Mouse (Mus musculus) ovary, postnatal 10 days (tissue): ENCODE measurements around the gene Pnkp.

Source experiments
- DNase-seq: peaks from one replicate; pipeline ENCODE4 v3.0.0; 2022; ENCODE audit warnings: low spot score

Gene Pnkp

DNA sequence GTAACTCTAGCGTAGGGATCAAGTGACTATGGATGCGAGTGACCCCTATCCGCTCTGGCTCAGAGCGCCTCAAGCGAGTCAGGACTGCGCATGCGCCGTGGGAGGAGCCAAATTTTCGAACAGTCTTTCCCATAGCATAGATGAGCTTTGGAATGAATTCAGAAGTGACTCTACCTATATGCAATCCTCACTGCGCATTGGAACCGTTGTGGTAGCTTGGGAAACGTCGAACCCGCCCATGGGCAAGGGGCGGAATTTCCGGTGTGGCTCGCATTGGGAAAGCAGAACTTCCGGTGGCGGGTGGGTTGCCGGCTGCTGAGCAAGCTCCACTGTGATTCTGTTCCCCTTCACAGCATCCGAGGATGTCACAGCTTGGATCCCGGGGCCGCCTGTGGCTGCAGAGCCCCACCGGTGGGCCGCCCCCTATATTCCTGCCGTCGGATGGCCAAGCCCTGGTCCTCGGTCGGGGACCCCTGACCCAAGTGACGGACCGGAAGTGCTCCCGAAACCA is at the start of gene Pnkp:
TSS of gene Pnkp (plus strand) at position 98 of the 511 bp plus-strand sequence.
- DNase-seq, result peak; percentile 75

DNA sequence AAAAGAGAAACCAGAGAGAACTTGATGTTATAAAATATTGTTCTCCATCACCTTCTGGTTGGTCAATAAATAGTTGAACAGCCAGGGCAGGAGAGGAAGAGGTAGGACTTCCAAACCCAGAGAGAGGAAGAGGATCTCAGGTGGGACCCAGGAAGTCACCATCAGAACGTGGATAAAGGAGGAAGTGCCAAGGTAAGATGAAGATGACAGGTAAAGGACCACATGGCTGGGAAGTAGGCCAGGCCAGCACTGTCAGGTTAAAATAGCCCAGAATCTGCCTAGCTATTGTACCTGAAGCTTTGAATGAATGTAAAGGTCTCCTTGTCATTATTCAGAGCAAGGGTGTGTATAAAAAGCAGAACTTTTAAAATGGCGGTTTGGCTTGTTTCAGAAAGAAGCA is 48.0 kb upstream of the Pnkp start:
- DNase-seq, result no peak

- no peak for DNase-seq
Observed at GRCm38 (mm10) chr7:44809466-44809865, 47.5 kb upstream of the Pnkp start.

- no peak for DNase-seq
Observed at GRCm38 (mm10) chr7:44810365-44810764, 46.6 kb upstream of the Pnkp start.

DNA sequence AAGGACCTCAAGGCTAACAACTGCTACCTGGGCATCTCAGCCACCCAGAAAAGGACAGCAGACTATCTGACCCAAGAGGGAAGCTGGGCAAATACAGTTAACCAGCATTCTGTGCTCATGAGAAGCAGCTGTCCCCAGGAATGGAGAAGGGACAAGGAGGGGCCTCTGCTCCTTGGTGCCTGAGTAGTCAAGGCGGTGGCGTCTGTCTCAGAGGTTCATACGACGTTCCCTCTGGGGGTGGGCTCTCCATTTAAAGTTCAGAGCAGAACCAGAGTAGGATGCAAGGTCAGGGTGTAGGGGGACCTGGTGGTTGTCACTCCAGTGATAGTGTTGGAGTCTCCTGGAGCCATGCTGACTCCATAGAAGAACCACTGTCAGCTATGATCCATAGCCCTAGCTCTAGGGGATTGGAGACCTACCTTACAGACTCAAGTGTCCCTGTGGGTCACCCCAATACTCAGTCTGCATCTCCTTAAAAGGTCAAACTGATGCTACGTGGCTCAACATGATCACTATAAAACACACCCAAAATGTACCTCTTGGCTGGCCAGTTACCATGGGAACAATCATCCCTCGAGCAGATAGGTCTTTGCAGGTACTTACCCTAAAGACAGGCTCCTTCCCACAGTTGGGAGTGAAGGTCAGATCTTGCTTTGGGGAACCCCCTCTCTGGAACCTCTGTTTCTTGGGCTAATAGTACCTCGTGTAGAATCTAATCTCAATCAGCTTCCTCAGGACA is 46.0 kb upstream of the Pnkp start:
- DNase-seq, result no peak

DNA sequence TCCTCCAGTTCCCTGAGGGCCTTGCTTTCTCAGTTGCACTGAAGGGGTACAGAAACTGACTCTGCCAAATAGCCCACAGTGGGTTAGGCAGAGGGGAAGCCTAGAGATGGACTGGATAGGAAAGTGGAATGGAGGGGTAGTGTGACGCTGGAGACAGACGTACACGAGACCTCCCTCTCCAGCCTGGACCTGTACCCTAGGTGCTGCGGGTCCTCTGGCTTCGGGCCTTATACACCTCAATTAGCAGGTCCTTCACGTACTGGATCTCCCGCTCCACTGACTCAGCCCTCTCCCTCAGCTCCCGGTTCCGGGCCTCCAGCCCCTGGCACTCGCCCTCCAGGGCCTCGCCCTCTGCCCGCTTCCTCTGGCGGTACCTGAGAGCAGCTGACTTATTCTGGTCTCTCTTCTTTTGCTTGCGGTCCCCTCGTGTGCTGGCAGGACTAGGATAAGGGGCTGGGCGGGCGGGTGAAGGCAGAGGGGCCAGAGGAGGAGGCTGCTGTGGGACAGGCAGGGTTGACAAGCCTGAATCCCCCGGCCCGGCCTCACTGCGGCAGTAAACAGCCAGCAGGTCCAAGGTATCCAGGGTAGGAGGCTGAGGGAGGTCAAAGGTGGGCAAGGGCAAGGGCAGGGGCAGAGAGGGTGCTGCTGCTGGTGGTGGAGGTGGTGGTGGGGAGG is 44.2 kb upstream of the Pnkp start:
- DNase-seq, result no peak

- no peak for DNase-seq
Observed at GRCm38 (mm10) chr7:44813985-44814384, 43.0 kb upstream of the Pnkp start.

GRCm38 (mm10) chr7:44814423-44814822 is 42.5 kb upstream of the Pnkp start:
- no peak for DNase-seq

DNA sequence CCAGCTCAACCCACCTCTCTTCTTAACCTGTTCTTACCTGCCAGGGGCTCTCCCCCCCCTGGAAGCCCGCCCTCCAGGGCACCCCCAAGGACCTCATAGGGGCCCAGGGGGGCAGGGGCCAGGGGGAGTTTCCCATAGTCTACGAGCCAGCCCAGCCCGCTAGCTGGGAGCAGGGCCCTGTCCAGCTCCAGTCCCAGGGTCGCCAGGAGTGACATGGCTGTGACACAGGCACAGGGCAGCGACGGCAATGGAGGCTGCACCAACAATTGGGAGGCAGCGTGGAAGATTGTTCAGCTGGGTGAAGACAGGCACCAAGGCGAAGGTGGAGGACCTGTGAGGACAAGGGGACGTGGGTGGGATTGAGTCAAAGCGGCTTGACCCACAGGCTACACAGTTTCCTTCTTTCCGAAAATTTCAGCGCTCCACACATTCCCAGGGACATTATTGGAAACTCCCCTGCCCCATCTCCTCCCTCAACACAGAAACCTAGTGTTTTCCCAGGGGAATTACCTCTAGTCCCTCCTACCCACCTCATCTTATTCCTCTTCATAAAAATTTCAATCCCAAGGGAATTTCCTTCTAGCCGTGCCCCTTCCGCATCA is 41.9 kb upstream of the Pnkp start:
- no peak for DNase-seq

- DNase-seq, result peak; percentile 98
Observed at GRCm38 (mm10) chr7:44815721-44816469, 41.0 kb upstream of the Pnkp start, which contains the start of the genes Nup62 and Il4i1. Gene Nup62, plus strand, starts transcription at chr7:44816088. Gene Il4i1, plus strand, starts transcription at chr7:44816387.

- DNase-seq, result peak; percentile 69
Observed at GRCm38 (mm10) chr7:44816470-44817021, 40.4 kb upstream of the Pnkp start, which contains the start of gene Atf5. Gene Atf5, minus strand, starts transcription at chr7:44816658.

DNA sequence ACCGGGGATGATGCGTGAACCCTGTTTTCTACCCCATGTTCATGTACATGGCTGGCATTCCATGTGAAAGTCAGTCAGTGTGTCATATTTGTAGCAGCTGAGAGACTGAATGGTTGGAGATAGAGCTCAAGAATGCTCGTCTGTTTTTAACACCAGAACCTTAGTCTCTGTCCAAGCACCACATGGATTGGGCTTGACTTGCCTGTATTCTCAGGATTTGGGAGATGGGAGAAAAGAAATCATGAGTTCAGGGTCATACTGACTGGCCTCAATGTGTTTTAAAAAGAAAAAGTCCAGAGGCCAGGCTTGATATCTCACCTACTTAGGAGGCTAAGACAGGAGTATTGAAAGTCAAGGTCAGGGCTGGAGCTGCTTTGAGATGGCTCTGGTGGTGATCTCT is 39.5 kb upstream of the Pnkp start:
- no peak for DNase-seq

DNA sequence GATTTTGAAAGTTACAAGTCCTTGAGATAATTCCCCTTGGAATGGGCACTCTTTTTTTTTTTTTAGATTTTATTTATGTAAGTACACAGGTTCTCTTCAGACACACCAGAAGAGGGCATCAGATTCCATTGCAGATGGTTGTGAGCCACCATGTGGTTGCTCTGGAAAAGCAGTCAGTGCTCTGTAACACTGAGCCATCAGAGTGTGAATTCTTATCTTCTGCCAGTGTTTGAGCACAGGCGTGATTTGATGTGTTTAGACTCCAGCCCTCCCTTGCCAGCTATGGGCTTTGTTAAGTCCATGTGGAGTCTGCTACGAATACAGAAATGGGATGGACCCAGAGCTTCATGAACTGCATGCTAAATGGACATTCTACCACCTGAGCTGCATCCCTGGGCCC is 38.8 kb upstream of the Pnkp start:
- no peak for DNase-seq

GRCm38 (mm10) chr7:44818751-44819235 is 38.1 kb upstream of the Pnkp start:
- peak; percentile 44 for DNase-seq

- no peak for DNase-seq
Observed at GRCm38 (mm10) chr7:44819391-44819790, 37.5 kb upstream of the Pnkp start.

DNA sequence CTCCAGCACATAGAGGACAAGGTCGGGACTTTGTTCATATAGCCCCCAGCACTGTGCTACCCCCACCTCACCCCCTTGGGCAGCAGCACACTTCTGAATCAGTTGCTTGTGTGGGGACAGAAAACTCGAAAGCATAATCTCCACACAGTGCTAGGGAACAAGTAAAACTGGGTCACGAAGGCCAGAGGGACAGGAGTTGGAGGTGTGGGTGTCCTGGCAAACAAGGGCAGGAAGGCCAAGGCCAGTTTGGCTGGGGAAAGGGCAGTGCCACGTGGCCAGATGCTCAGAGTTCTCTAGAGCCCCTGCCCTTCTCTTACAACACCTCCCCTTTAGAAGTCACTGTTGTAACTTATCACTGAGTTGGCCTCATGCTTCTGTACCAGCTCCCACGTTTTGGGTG is 37.1 kb upstream of the Pnkp start:
- no peak for DNase-seq

DNA sequence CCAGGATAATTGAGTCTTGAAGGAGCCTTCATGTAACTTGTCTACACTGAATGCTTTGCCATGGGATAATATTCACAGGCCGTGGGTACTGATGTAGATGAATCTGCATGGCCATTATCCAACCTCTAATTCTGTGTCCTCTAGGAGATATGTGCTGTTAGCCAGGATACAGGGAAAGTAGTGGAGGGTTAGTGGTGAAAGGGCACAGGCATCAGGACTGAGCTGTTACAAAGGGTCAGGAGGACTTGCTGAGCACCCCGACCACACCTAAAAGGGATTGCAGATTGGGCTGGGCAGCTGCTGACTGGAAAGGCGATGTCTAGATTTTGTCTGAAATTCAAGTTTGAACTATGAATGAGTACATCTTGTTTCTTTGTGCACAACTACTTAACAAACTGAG is 36.4 kb upstream of the Pnkp start:
- no peak for DNase-seq

GRCm38 (mm10) chr7:44821666-44822448 is 35.1 kb upstream of the Pnkp start:
- no peak for DNase-seq

- no peak for DNase-seq
Observed at GRCm38 (mm10) chr7:44823409-44823808, 33.5 kb upstream of the Pnkp start.

GRCm38 (mm10) chr7:44824872-44825271 is 32.1 kb upstream of the Pnkp start:
- no peak for DNase-seq

DNA sequence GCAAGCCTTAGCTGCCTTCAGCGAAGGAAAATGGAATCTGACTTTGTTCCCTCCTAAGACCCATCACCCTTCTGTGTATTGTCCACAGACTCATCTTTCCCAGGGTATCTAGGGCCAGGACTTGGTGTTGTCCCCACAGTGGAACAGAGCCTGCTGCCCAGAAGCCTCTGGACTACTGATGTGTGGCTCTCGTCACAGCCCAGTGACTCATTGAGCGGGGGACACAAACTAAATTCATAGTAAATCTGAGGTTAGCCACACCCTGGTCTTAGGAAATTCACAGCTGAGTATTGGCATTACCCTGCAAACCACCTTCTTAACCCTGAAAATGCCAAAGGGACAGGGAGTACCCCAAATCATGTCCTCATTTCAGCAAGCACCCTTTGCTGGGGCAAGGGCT is 30.2 kb upstream of the Pnkp start:
- no peak for DNase-seq
